Mouse (Mus musculus): ENCODE measurements at regions not wholly inside any gene's neighbourhood (a gene's known extent, or its start where the extent isn't known, plus 50 kb on each side); places are given as distances from the start of the nearest gene placed in this dataset.

GRCm38 (mm10) chr15:31673038-31673437 is 71.4 kb downstream of the Fam173b start:
- DNase-seq (ENCODE audit: low spot score in 2 of 2): no peak

DNA sequence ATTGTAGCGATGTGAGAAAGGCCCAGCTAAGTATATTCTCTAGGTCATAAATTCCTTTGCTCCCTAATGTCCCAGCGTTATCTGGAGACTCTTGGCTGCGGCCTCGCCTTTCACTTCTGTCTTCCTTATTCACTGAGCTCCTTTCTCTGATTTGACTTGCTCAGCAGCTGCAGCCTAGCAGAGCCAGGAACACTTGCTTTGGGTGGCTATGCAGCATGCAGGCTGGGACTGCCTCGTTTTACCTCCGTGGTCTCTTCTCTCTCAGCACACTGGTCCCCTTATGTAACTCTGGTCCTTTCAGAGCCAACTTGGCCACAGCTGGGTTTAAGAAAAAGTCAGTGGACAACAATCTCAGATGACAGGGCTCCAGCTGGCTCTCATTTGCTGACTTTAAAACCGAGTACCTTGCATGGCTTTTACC is 75.1 kb downstream of the Fam173b start:
- no peak for DNase-seq (ENCODE audit: low spot score in 2 of 2)

DNA sequence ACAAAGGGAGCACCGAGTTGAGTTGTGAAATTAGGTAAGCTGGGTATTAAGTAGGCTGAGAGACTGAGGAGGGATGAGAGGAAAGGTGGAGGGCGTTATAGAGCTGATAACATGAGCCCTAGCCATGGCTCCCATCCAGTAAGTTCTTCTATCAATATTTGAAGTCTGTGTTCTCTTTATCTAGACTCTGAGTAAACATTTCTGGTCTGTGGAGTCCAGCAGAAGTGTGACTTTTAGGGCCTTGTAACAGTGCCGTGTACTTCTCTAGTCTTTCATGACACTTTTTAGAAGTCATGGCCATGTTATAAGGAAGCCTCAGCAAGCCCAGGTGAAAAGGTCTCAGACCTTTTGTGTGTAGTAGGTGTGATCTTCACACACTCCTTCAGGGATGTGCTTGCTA is 91.5 kb downstream of the Fam173b start:
- DNase-seq (ENCODE audit: low spot score in 2 of 2): no peak

DNA sequence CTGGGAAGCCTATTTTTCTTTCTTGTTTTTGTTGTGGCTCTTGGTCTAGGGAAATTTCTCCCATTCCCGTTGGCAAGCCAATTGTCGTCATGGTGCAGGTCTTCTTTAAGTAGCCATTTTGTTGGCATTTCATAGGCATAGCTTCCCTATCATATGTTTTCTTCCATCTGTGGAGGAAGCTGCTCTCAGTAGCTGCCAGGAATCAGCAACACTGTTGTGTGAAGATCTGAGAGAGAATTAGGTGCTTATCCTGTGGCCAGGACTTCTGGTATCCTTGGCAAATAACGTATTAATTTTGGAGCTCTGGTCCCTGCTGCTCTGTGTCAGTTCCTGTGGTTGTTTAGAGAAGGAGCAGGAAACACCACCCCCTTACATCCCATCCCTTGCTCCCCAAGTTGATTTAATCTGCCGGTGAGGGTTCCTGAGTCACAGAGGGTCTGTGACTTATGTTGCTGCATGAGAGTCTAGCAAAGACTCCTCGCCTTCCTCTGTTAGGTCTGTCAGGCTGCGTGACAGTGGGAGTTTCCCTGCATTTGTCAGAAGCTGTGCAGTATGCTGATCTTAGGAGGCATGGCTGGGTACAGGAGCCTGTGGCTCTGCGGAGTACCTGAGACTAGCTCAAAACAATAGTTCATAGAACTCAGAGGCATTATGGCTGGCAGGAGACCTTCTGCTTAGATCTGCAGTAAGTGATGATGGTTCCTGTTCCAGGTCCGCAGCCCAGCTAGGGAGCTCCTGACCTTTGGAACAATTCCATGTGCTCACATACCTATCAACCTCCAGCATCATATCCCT is 93.4 kb downstream of the Fam173b start:
- DNase-seq (ENCODE audit: low spot score in 2 of 2): no peak

GRCm38 (mm10) chr15:31703400-31703799 is 101.7 kb downstream of the Fam173b start:
- DNase-seq (ENCODE audit: low spot score in 2 of 2): no peak

- no peak for DNase-seq (ENCODE audit: low spot score in 2 of 2)
These were observed 105.8 kb downstream of the Fam173b start for GRCm38 (mm10) chr15:31707416-31707815.

DNA sequence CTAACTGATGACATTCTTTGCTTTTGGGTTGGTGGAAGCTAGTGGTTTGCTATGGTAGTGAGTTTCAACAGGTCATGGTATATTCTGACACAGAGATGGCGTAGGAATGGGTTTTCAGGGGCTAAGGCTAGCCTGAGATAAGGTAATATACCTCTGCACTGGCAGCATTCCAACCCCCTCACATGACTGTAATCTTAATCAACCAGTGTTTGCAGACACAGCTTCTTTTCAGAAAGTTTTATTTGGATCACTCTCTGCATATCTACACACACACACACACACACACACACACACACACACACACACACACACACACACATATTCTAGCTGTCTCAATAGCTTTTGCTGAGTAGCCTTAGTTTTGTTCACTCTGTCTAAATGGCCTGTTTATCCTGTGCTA is 119.4 kb downstream of the Fam173b start:
- DNase-seq (ENCODE audit: low spot score in 2 of 2): no peak

GRCm38 (mm10) chr15:31722429-31722828 is 120.8 kb downstream of the Fam173b start:
- DNase-seq (ENCODE audit: low spot score in 2 of 2): no peak

DNA sequence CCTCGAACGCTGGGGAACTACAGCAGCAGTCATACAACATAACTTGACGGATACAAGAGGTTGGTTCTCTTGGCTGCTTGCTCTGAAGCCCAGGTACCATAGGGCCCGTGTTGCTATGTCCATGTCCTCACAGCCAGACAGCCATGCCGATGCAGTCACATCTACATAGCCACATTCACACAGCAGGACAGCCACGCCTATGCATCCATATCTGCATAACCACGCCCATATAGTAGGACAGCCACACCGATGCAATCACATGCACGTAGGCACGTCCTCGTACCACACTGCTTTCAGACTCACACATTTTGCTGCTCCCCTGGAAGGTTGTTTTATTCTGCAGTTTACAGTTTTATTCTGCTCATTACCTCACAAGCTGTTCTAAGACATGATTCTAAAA is 122.6 kb downstream of the Fam173b start:
- DNase-seq (ENCODE audit: low spot score in 2 of 2): no peak

GRCm38 (mm10) chr15:31729133-31729532 is 127.5 kb downstream of the Fam173b start:
- DNase-seq (ENCODE audit: low spot score in 2 of 2): no peak

GRCm38 (mm10) chr15:31741686-31742085 is 140.0 kb downstream of the Fam173b start:
- DNase-seq (ENCODE audit: low spot score in 2 of 2): no peak

GRCm38 (mm10) chr15:31744570-31744969 is 142.9 kb downstream of the Fam173b start:
- no peak for DNase-seq (ENCODE audit: low spot score in 2 of 2)

DNA sequence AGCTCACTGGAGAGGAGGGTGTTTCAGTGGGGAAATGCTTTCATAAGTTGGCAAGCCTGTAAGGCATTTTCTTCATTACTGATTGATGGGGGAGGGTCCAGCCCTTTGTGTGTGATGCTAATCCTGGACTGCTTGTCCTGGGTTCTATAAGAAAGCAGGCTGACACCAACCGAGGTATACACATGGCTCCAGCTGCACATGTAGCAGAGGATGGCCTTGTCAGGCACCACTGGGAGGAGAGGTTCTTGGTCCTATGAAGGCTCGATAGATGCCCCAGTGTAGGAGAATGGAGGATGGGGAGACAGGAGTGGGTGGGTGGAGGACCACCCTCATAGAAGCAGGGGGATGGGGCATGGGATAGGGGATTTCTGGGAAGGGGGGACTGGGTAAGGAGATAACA is 151.0 kb downstream of the Fam173b start:
- DNase-seq (ENCODE audit: low spot score in 2 of 2): no peak

DNA sequence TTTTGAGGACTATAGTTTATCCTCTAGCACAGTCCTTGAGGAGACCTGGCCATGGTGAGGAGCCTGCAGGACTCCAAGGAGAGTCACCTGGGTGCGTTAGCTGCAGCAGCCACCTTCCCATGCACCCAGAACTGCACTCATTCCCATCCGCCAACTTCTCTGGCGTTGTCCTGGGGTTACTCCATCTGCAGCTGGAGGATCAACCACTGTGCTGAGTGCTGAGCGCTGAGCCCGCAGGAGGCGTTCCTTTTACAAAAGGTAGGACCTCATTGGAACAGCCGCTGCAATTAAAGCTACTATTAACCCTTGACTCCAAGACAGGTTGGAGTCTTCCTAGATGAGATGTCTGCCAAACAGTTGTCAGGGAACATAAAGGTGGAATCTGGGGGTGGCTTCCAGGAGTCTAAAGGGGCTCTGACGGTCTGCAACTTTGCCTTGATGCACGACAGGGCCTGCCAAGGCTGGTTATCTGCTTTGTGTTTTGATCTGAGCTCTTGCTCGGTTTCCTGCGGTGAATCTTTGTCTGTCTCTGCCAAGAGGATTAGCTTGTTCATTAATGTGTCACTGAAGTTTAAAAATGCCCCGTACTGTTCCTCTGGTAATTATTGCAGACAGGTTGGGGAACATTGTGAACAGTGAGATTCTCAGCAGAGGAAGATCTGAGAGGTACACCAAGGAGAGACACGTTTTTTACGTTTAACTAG is 152.1 kb downstream of the Fam173b start:
- no peak for DNase-seq (ENCODE audit: low spot score in 2 of 2)

DNA sequence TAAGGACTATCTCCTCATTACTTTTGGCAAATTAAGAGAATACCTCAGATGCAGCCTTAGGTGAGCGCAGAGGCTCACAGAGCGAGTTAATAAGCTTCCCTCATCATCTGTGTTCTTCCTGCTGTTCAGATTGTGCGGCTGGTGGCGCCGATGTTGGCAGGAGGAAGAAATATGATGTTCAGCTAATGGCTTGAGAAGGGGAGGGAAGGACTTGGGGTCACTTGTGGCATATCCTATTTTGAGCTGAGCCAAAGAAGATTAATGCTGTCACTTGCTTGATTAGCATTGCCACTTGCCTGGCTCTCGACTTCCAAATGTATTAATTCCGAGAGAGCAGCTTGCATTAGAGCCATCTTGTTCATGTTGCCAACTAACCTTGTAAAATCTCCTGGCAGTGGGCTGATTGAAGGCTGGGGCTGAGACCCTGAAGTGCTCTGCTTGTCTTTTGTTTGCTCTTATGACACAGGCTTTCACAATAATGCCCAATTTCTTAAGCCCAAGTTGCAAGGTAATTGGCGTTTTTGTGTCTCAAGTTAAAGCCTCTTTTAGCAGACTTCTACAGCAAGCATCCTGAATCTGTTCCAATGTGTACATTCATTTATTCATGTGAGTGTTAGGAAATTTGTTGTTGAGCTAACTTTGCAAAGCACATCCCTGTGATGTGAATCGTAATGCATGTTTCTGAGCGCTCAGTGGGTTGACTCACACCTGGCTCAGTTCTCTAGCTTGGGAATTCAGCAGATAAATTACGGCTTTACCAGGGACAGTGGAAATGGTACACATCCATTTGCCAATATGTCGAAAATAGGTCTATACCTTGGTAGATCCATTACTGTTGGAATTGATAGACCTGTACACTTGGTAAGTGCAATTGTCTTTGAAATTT is 167.6 kb downstream of the Fam173b start:
- no peak for DNase-seq (ENCODE audit: low spot score in 2 of 2)

DNA sequence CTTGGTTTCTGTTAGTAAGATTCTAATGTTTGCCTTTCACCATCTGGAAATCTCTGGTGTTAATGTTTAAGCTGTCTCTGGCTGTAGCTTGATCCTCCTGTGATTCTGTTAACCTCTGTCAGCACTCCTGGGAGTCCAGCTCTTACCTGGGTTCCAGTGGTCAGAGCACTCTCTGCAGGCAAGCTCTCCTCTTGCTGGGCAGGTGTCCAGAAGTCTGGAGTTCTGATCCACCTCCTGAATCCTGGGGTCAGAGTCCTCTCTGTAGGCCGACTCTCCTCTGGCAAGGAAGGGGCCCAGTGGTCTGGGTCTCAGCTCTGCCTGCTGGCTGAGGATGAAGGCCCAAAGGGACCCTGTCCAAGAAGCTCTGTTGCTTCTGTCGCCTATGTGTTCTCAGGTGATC is 181.4 kb downstream of the Fam173b start:
- DNase-seq (ENCODE audit: low spot score in 2 of 2): no peak

- no peak for DNase-seq (ENCODE audit: low spot score in 2 of 2)
These were observed 183.4 kb downstream of the Fam173b start for GRCm38 (mm10) chr15:31785022-31785421.

DNA sequence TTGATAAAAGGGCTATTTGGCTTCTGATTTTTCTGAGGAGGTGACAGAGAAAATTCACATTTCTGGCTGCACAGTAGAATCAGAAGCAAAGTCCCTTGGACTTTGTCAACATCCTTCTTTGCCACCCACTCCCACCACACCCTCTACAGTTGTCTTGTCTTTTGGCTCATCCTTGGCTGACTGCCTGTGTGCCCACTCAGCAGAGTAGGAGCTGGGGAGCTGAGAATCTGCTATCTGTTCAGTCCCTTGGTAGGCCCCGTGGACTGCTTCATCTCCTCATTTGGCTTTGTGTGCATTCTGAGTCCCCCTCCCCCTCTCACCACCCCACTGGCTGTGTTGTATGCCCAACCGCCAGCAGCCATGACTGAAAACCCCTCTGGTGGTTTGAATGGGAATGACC is 197.2 kb downstream of the Fam173b start:
- DNase-seq (ENCODE audit: low spot score in 2 of 2): no peak

GRCm38 (mm10) chr15:31805522-31805921 is 203.9 kb downstream of the Fam173b start:
- DNase-seq (ENCODE audit: low spot score in 2 of 2): no peak

GRCm38 (mm10) chr15:31815551-31815950 is 213.9 kb downstream of the Fam173b start:
- DNase-seq (ENCODE audit: low spot score in 2 of 2): no peak

DNA sequence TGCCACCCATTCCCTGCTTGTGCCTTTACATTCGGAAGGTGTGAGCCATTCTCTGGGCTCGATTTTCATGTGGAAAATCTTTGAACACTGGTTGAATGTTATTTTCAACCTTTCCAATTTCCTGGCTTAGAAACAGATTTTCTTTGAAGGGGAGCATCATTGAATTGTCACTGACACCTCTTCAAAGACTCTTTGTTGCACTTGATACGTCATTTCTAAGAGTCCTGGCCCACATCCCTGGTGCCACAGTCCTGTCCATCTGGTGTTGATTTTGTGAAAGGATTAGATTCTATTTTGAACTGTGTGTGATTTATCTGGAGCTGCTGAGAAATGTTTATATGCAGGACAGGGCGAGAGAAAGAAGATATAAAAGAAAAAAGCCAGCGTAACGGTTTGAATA is 217.6 kb downstream of the Fam173b start:
- DNase-seq (ENCODE audit: low spot score in 2 of 2): no peak

- DNase-seq (ENCODE audit: low spot score in 2 of 2): no peak
These were observed 225.6 kb downstream of the Fam173b start for GRCm38 (mm10) chr15:31827219-31827618.
